Mouse (Mus musculus): ENCODE measurements around the gene Zfp933. TPM values are rescaled to one million over a fixed set of nuclear protein-coding genes. Genes with fewer than 3 reads are reported as not detected.
"Not testable (repeated sequence)": the region's sequence is repeated elsewhere in the genome, so short reads cannot be mapped to it uniquely, and the experiment has no call there.

The Zfp933 gene
- total and polyA plus RNA-seq, 2 experiments, result 0.56 to 4.9 TPM

DNA sequence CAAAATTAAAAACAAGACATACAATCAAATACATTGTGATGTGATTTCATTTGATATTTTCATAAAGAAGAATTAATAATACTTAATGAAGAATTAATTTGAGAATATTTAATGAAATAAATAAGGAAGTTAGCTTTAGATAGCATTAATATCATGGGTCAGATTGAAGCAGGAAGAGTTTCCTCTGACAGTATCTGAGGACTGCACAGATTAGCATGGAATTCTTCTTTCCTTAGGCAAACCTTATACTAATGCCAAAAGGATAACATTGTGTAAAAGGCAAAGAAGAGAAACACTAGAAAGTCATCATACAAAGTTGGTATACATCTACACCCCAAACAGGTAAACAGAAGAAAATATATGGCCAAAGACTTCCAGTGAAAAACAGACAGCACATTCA lies 56.4 kb downstream of the Zfp933 start:
- DNase-seq (ENCODE audit: extremely low read depth, low read depth, low spot score); H3K36me3 ChIP-seq (ENCODE audit: control insufficient read depth, insufficient read depth, low read length); H3K27me3 ChIP-seq (ENCODE audit: control insufficient read depth, insufficient read depth, low read length); H3K4me1 ChIP-seq (ENCODE audit: control insufficient read depth, insufficient read depth, low read length); H3K9ac ChIP-seq (ENCODE audit: low read depth, low read length); H3K4me3 ChIP-seq (ENCODE audit: insufficient read depth, low read depth, low read length); H3K27ac ChIP-seq (replicated peaks; ENCODE audit: insufficient read depth, low read depth, low read length); H3K79me2 ChIP-seq (ENCODE audit: control insufficient read depth, insufficient read depth, low read length): not testable (repeated sequence)

Other genes starting within 250 kb of the Zfp933 start
- 0.09 and 0.13 TPM in 2 replicates for gene Zfp979, start 205.9 kb downstream of the Zfp933 start, total RNA-seq (2014; rRNA removed)
- gene Zfp979, start 205.9 kb downstream of the Zfp933 start, polyA plus RNA-seq (2012; rRNA removed), result not detected in 2 replicates
- gene Zfp534, start 145.8 kb downstream of the Zfp933 start, total RNA-seq (2014; rRNA removed), result not detected in 2 replicates
- gene Zfp534, start 145.8 kb downstream of the Zfp933 start, polyA plus RNA-seq (2012; rRNA removed), result not detected in 2 replicates
- gene Zfp984, start 38.6 kb downstream of the Zfp933 start, total RNA-seq (2014; rRNA removed), result 1.6 and 2.6 TPM in 2 replicates
- gene Zfp984, start 38.6 kb downstream of the Zfp933 start, polyA plus RNA-seq (2012; rRNA removed), result 0.05 and 0.20 TPM in 2 replicates
- 11.4 and 12.1 TPM in 2 replicates for gene Miip, start 20.4 kb upstream of the Zfp933 start, total RNA-seq (2014; rRNA removed)
- gene Miip, start 20.4 kb upstream of the Zfp933 start, polyA plus RNA-seq (2012; rRNA removed), result 28.4 and 44.3 TPM in 2 replicates
- 3.0 and 3.5 TPM in 2 replicates for gene Fv1, start 20.6 kb upstream of the Zfp933 start, total RNA-seq (2014; rRNA removed)
- gene Fv1, start 20.6 kb upstream of the Zfp933 start, polyA plus RNA-seq (2012; rRNA removed), result 0.57 and 0.61 TPM in 2 replicates
- gene Mfn2, start 56.3 kb upstream of the Zfp933 start, total RNA-seq (2014; rRNA removed), result 36.6 and 37.7 TPM in 2 replicates
- 49.4 and 50.3 TPM in 2 replicates for gene Mfn2, start 56.3 kb upstream of the Zfp933 start, polyA plus RNA-seq (2012; rRNA removed)
- 24.5 and 27.3 TPM in 2 replicates for gene Plod1, start 88.4 kb upstream of the Zfp933 start, total RNA-seq (2014; rRNA removed)
- 32.9 and 38.3 TPM in 2 replicates for gene Plod1, start 88.4 kb upstream of the Zfp933 start, polyA plus RNA-seq (2012; rRNA removed)
- 13.5 and 16.8 TPM in 2 replicates for gene 2510039O18Rik, start 92.5 kb upstream of the Zfp933 start, total RNA-seq (2014; rRNA removed)
- 36.6 and 40.1 TPM in 2 replicates for gene 2510039O18Rik, start 92.5 kb upstream of the Zfp933 start, polyA plus RNA-seq (2012; rRNA removed)
- gene Nppb, start 137.4 kb upstream of the Zfp933 start, total RNA-seq (2014; rRNA removed), result not detected in 2 replicates
- not detected in 2 replicates for gene Nppb, start 137.4 kb upstream of the Zfp933 start, polyA plus RNA-seq (2012; rRNA removed)
- not detected in 2 replicates for gene Nppa, start 152.4 kb upstream of the Zfp933 start, total RNA-seq (2014; rRNA removed)
- gene Nppa, start 152.4 kb upstream of the Zfp933 start, polyA plus RNA-seq (2012; rRNA removed), result not detected in 2 replicates
- 1.8 and 2.8 TPM in 2 replicates for gene Clcn6, start 190.5 kb upstream of the Zfp933 start, total RNA-seq (2014; rRNA removed)
- 2.0 and 5.3 TPM in 2 replicates for gene Clcn6, start 190.5 kb upstream of the Zfp933 start, polyA plus RNA-seq (2012; rRNA removed)
- gene Mthfr, start 190.7 kb upstream of the Zfp933 start, total RNA-seq (2014; rRNA removed), result 4.1 and 6.2 TPM in 2 replicates
- gene Mthfr, start 190.7 kb upstream of the Zfp933 start, polyA plus RNA-seq (2012; rRNA removed), result 11.8 and 12.9 TPM in 2 replicates
- gene Agtrap, start 239.7 kb upstream of the Zfp933 start, total RNA-seq (2014; rRNA removed), result 2.1 and 2.4 TPM in 2 replicates
- gene Agtrap, start 239.7 kb upstream of the Zfp933 start, polyA plus RNA-seq (2012; rRNA removed), result 3.7 TPM in 2 replicates

All from liver, adult 2 months (tissue).